Mouse (Mus musculus) inflammation-experienced regulatory T-cells, adult 6 months (primary cell): ENCODE data around the gene Aspn. TPM values are rescaled to one million over a fixed set of nuclear protein-coding genes. Genes with fewer than 3 reads are reported as not detected.
"Not testable (repeated sequence)": the region's sequence is repeated elsewhere in the genome, so short reads cannot be mapped to it uniquely, and the experiment has no call there.

Experiments used
- ATAC-seq: one replicate; pipeline ENCODE4 v1.8.0; 2017
- polyA plus RNA-seq, 3 experiments: library from polyadenylated mRNA; unstranded; fragments of 100-300 nt; shearing (Covaris generic); gene quantifications; one replicate each; pipeline ENCODE4 v1.2.1; 2017

The Aspn gene
- polyA plus RNA-seq, 3 experiments from 2014 or later = 0.25 TPM; not detected in 2

- ATAC-seq = no peak
These were observed 40.2 kb downstream of the Aspn start for GRCm38 (mm10) chr13:49584307-49585005.

GRCm38 (mm10) chr13:49586062-49586461, 41.8 kb downstream of the Aspn start:
- no peak for ATAC-seq

- ATAC-seq = not testable (repeated sequence)
These were observed 58.3 kb downstream of the Aspn start for GRCm38 (mm10) chr13:49602541-49602940.

GRCm38 (mm10) chr13:49603603-49604002, 59.4 kb downstream of the Aspn start:
- ATAC-seq = no peak

GRCm38 (mm10) chr13:49607714-49608113, 63.5 kb downstream of the Aspn start, which contains the start of gene Ogn:
Ogn (plus strand) TSS chr13:49608046.
- no peak for ATAC-seq

- ATAC-seq = no peak
These were observed 64.5 kb downstream of the Aspn start for GRCm38 (mm10) chr13:49608589-49609322.

- ATAC-seq = no peak
These were observed 72.8 kb downstream of the Aspn start for GRCm38 (mm10) chr13:49617021-49617420.

Other genes starting within 250 kb of the Aspn start
- 10 to 100 TPM; 10.4 to 19.8 (median 16.3) TPM for gene Fgd3, start 224.1 kb upstream of the Aspn start, polyA plus RNA-seq
- gene Bicd2, start 202.9 kb upstream of the Aspn start, polyA plus RNA-seq = 1 to 10 TPM; 5.8 to 7.1 (median 6.6) TPM
- 1 to 10 TPM; 3.8 to 5.3 (median 4.3) TPM for gene Ippk, start 123.2 kb upstream of the Aspn start, polyA plus RNA-seq
- gene Tes3-ps, start 51.1 kb upstream of the Aspn start, polyA plus RNA-seq = 1 to 10 TPM; 5.6 to 8.2 (median 8.1) TPM
- gene Ecm2, start 39.6 kb upstream of the Aspn start, polyA plus RNA-seq = under 1 TPM in 2 of 3 experiments, not detected in 1; 0.07 to 0.23 TPM
- 1 to 10 TPM in 1 of 3 experiments, under 1 TPM in 2; 0.35 to 1.2 (median 0.37) TPM for gene Omd, start 38.0 kb downstream of the Aspn start, polyA plus RNA-seq
- gene Ogn, start 63.6 kb downstream of the Aspn start, polyA plus RNA-seq = under 1 TPM in 2 of 3 experiments, not detected in 1; 0.21 to 0.36 TPM
- gene Cenpp, start 108.3 kb downstream of the Aspn start, polyA plus RNA-seq = 10 to 100 TPM in 1 of 3 experiments, 1 to 10 TPM in 2; 1.8 to 19.9 (median 2.4) TPM
- 10 to 100 TPM; 34.3 to 55.6 (median 46.8) TPM for gene Nol8, start 108.6 kb downstream of the Aspn start, polyA plus RNA-seq
- 10 to 100 TPM; 34.7 to 38.7 (median 38.5) TPM for gene Iars, start 137.7 kb downstream of the Aspn start, polyA plus RNA-seq